Mouse (Mus musculus) heart, adult 2 months (tissue): Measurements from ENCODE around the gene Ech1. TPM values are rescaled to one million over a fixed set of nuclear protein-coding genes. Genes with fewer than 3 reads are reported as not detected.

ENCODE experiments used
- DNase-seq, 2 experiments: peaks; one replicate each; pipeline ENCODE4 v3.0.0; 2021
- H3K27ac ChIP-seq: fragments of 200-600 bp; 2 replicates; pipeline ENCODE4 v1.8.1; 2022
- H3K27me3 ChIP-seq: fragments of 200-500 bp; 2 replicates; pipeline ENCODE4 v1.6.1; 2012; ENCODE audit warnings: mild to moderate bottlenecking, low read length, inconsistent platforms, mixed read lengths; ENCODE audit not compliant: control insufficient read depth, insufficient read depth
- H3K36me3 ChIP-seq: fragments of 200-500 bp; 2 replicates; pipeline ENCODE4 v1.6.1; 2012; ENCODE audit warnings: low read length, inconsistent platforms; ENCODE audit not compliant: control insufficient read depth, insufficient read depth
- H3K4me1 ChIP-seq: fragments of 200-500 bp; 2 replicates; pipeline ENCODE4 v1.6.1; 2011; ENCODE audit warnings: low read length; ENCODE audit not compliant: control insufficient read depth, insufficient read depth
- H3K4me3 ChIP-seq: fragments of 200-600 bp; 2 replicates; pipeline ENCODE4 v1.8.1; 2022
- H3K79me2 ChIP-seq: fragments of 200-500 bp; replicated peaks from 2 replicates; pipeline ENCODE4 v1.6.1; 2012; ENCODE audit warnings: mild to moderate bottlenecking, inconsistent platforms, low read length, moderate library complexity, mixed read lengths; ENCODE audit not compliant: control insufficient read depth, insufficient read depth
- H3K9ac ChIP-seq: fragments of 200-500 bp; 2 replicates; pipeline ENCODE4 v1.6.1; 2012; ENCODE audit warnings: low read depth, mild to moderate bottlenecking, control low read depth, inconsistent platforms, low read length, mixed read lengths
- CTCF ChIP-seq: fragments of 200-600 bp; IDR thresholded peaks from 2 replicates; pipeline ENCODE4 v1.8.1; 2022; ENCODE audit warnings: antibody characterized with exemption, mild to moderate bottlenecking, moderate library complexity
- EP300 ChIP-seq: fragments of 200-500 bp; IDR thresholded peaks from 2 replicates; pipeline ENCODE4 v1.6.1; 2011; ENCODE audit warnings: low read depth, low read length, control low read depth; ENCODE audit not compliant: insufficient read depth
- POLR2A ChIP-seq: fragments of 200-500 bp; IDR thresholded peaks from 2 replicates; pipeline ENCODE4 v1.6.1; 2011; ENCODE audit warnings: mild to moderate bottlenecking, low read depth, low read length, control low read depth; ENCODE audit not compliant: insufficient read depth
- WGBS: fragments of 180-500 bp; shearing (Covaris S2); methylation state at CpG from one replicate; pipeline ENCODE4 v1.1.7; 2018; 5-methylcytosine and 5-hydroxymethylcytosine counted together
- intact Hi-C: fragments of 180-260 bp; cut with DNase I; formaldehyde crosslinking; loops from one replicate; pipeline ENCODE4 v1.15.1; 2025
- polyA plus RNA-seq: library from polyadenylated mRNA; depleted of rRNA; stranded (reverse); fragments of >200 nt; gene quantifications from 2 replicates; pipeline ENCODE4 v1.2.3, GENCODE M21; 2012
- total RNA-seq, 2 experiments: library from RNA; stranded (reverse); gene quantifications; 2 replicates each; pipeline ENCODE4 v1.2.3; 2021

Gene Ech1
- total and polyA plus RNA-seq, 3 experiments: 1,826 to 2,229 (median 2,087) TPM

DNA sequence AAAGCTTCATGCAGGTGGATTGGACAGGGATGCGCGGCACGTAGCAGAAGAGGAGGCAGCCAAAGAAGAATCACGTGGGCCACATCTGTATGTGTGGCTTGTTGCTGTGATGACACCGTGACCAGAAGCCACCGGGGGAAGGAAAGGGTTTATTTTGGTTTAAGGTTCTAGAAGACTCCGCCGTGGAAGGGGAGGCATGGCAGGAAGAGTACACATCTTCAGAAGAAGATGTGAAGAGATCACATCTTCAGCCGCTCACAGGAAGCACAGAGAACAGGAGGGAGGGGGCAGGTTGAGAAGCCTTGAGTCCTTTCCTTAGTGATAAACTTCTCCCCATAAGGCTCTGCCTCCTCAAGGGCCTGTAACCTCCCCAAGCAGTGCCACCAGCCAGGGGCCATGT lies 25.0 kb upstream of the Ech1 start:
- Histone ChIP-seq H3K36me3 (no peaks in the 10 kb centered on the region), H3K27ac (no peak overlapping the region; the same call in 1 of the 2 replicates), H3K4me1 (peaks cover 14% of the 10 kb centered on the region), H3K4me3 (no peak overlapping the region), H3K79me2 (no peaks in the 10 kb centered on the region), H3K9ac (no peak overlapping the region), H3K27me3 (no peaks in the 10 kb centered on the region)
- no peak for DNase-seq
- TF ChIP-seq POLR2A (no peak), EP300 (no peak), CTCF (no peak)
- WGBS: 91% methylated on average over 9 of the region's 9 CpGs
- intact Hi-C loops: no loop called here

DNA sequence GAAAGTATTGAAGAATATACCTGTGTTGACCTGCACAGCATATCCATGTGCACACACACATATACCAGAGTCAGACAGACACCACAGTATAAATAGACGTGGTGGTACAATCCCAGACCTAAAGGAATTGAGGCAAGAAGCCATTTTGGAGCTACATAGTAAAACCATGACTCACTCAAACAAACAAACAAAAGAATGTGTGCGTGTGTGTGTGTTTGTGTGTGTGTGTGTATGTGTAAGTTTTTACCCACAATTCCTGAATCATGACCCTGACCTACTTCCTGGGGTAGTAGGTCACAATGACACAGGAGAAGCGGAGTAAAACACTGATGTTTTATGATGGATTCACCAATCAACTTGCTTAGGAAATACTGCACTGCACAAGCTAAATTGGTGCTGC lies 23.6 kb upstream of the Ech1 start:
- Histone ChIP-seq H3K27me3 (no peaks in the 10 kb centered on the region), H3K4me1 (peaks cover 12% of the 10 kb centered on the region), H3K36me3 (no peaks in the 10 kb centered on the region), H3K79me2 (no peaks in the 10 kb centered on the region), H3K27ac (peak overlapping the region; percentile 94), H3K4me3 (no peak overlapping the region), H3K9ac (no peak overlapping the region)
- TF ChIP-seq EP300 (no peak), CTCF (no peak), POLR2A (no peak)
- WGBS: 41% methylated on average over 3 of the region's 3 CpGs
- DNase-seq: no peak
- intact Hi-C loops: no loop called here

DNA sequence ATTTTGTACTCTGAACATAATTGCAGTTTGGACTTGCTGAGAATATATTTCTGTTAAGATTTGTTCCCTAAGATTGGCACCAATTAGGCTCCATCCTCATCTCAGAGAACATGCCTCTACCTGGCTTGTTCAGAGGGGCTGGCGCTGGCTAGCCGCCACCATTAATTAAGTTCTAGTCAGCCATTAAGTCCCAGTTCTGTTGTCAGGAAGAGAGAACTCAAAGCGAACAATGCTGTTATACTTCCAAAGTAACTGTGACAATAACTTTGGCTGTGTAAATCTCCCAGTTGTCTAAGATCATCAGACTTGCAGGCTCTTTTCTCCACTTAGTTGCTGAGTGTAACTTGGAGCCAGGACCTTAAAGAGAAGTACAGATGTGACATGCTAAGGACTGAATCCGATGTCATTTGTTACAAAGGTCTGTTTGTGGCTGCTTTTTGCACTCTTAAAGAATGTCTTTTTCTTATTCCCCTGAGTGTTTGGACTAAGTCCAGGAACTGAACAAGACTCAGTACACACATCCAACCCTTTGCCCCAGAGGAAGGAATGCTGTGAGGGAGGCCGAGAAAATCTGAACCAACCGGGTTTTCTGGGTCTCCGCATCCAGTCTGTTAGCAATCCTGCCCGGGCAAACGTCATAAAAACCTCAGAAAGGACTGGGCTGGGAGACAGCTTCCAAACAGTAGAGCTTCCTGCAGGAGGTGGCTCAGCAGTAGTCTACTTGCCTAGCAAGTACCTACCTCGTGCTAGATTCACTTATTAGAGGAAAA lies 22.9 kb upstream of the Ech1 start:
- peak in 1 of 2 experiments; percentile 58 for DNase-seq
- intact Hi-C loops: no loop called here
- no peaks in the 10 kb centered on the region for H3K27me3 ChIP-seq
- H3K27ac ChIP-seq: peak overlapping the region; percentile 94
- H3K36me3 ChIP-seq: no peaks in the 10 kb centered on the region
- H3K4me3 ChIP-seq: no peak overlapping the region
- 27% methylated on average over 10 of the region's 10 CpGs for WGBS
- H3K4me1 ChIP-seq: peaks cover 12% of the 10 kb centered on the region
- H3K9ac ChIP-seq: no peak overlapping the region
- no peaks in the 10 kb centered on the region for H3K79me2 ChIP-seq
- TF ChIP-seq POLR2A: no peak
- peak; percentile 48 for TF ChIP-seq CTCF

DNA sequence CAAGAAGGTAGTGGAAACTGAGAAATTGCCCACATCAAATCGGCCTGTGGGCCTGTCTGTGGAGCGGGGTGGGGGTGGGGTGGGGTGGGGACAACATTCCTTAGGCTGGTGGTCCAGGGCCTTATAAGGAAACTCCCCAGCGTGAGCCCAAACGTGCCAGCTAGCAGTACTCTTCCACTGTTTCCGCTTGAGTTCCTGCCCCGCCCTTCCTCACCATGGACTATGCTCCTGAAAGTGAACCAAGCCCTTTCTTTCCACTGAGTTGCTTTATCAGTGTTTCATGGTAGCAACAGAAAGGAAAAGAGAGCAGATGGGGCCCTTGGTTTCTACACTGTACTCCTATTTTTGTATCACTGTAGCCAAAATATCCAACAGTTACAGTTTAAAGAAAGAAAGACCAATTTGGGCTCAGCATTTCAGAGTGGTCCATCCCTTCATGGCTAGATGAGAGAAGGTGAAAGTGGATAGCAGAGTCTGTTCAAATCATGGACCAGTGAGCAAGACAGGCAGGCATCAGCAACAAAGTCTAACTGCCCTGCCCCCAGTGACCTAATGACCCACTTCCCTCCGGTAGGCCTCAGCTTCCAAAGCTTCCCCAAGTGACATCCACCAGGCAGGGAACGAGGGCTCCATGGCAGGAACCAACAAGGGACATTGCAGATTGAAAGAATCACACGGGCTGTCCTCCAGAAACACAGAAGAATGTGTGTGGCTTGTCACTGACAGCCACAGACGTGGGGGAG lies 22.0 kb upstream of the Ech1 start:
- Histone ChIP-seq H3K27me3 (no peaks in the 10 kb centered on the region), H3K4me1 (peaks cover 14% of the 10 kb centered on the region), H3K4me3 (no peak overlapping the region), H3K27ac (peak overlapping the region; percentile 94), H3K9ac (no peak overlapping the region), H3K36me3 (no peaks in the 10 kb centered on the region), H3K79me2 (no peaks in the 10 kb centered on the region)
- DNase-seq: peak in 1 of 2 experiments; percentile 65
- peak; percentile 39; the same call in 1 of the 2 replicates for TF ChIP-seq EP300
- no peak for TF ChIP-seq CTCF
- TF ChIP-seq POLR2A: no peak
- WGBS: 17% methylated on average over 10 of the region's 10 CpGs
- intact Hi-C loops: no loop called here

DNA sequence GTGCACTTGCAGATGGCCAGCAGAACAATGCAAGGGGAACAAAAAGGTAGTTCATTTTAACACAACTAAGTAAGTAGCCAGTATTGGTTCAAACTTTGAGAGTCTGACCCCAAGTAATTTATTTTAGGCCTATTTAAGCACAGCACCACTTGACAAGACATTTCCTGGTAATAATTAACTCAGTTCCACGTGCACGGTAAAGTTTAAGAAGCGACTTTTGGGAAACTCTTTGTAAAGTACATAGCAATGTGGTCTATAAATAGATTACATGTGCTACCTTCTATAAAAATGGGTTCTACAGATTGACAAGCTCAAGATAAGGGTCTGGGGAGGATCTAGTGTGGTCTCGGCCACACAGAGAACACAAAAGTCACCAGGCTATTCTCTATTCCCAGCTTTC lies 21.3 kb upstream of the Ech1 start:
- no peaks in the 10 kb centered on the region for H3K79me2 ChIP-seq
- DNase-seq: no peak
- peak overlapping the region; percentile 94 for H3K27ac ChIP-seq
- H3K27me3 ChIP-seq: no peaks in the 10 kb centered on the region
- no peaks in the 10 kb centered on the region for H3K36me3 ChIP-seq
- TF ChIP-seq POLR2A (no peak), EP300 (no peak), CTCF (no peak)
- no peak overlapping the region for H3K9ac ChIP-seq
- 49% methylated on average over 4 of the region's 4 CpGs for WGBS
- no peak overlapping the region for H3K4me3 ChIP-seq
- intact Hi-C loops: no loop called here
- H3K4me1 ChIP-seq: peaks cover 16% of the 10 kb centered on the region

DNA sequence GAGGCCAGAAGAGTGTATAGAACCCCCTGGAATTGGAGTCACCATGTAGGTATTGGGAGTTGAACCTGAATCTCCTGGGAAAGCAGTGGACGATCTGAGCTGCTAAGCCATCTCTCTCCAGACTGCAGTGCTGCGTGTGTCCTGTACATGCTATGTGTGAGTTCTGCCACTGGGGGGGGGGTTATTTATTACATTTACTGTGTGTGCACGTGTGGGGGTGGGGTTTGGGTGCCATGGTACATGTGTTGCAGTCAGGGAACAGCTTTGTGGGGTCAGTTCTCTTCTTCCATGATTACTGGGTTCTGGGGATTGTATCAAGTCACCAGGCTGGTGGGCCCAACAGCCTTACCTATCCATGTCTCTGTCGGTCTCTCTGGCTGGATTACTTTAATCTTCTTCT lies 18.1 kb upstream of the Ech1 start:
- H3K4me1 ChIP-seq: peaks cover 16% of the 10 kb centered on the region
- peak overlapping the region; percentile 15; the same call in 1 of the 2 replicates for H3K27ac ChIP-seq
- peaks cover under 1% of the 10 kb centered on the region; the same call in 1 of the 2 replicates for H3K36me3 ChIP-seq
- TF ChIP-seq POLR2A (no peak), CTCF (peak; percentile 20; the same call in 1 of the 2 replicates), EP300 (no peak)
- no peak overlapping the region for H3K9ac ChIP-seq
- no peak for DNase-seq
- no peaks in the 10 kb centered on the region for H3K27me3 ChIP-seq
- WGBS: 50% methylated on average over 4 of the region's 4 CpGs
- intact Hi-C loops: no loop called here
- H3K79me2 ChIP-seq: no peaks in the 10 kb centered on the region
- no peak overlapping the region for H3K4me3 ChIP-seq
